Mouse (Mus musculus) adrenal gland, adult 10 weeks (tissue): ENCODE results near the gene Otud7a. TPM values are rescaled to one million over a fixed set of nuclear protein-coding genes. Genes with fewer than 3 reads are reported as not detected.

Source experiments
- polyA plus RNA-seq: library from polyadenylated mRNA; stranded (reverse); fragments of 350-450 nt; fragmentation: Illumina TruSeq; extraction: RNeasy Lipid Tissue Mini Kit (QIAGEN cat#74804); gene quantifications from one replicate; pipeline ENCODE4 v1.2.3, GENCODE M21; 2014; ENCODE audit warnings: low read depth, low replicate concordance

Otud7a gene
- polyA plus RNA-seq, result not detected

DNA sequence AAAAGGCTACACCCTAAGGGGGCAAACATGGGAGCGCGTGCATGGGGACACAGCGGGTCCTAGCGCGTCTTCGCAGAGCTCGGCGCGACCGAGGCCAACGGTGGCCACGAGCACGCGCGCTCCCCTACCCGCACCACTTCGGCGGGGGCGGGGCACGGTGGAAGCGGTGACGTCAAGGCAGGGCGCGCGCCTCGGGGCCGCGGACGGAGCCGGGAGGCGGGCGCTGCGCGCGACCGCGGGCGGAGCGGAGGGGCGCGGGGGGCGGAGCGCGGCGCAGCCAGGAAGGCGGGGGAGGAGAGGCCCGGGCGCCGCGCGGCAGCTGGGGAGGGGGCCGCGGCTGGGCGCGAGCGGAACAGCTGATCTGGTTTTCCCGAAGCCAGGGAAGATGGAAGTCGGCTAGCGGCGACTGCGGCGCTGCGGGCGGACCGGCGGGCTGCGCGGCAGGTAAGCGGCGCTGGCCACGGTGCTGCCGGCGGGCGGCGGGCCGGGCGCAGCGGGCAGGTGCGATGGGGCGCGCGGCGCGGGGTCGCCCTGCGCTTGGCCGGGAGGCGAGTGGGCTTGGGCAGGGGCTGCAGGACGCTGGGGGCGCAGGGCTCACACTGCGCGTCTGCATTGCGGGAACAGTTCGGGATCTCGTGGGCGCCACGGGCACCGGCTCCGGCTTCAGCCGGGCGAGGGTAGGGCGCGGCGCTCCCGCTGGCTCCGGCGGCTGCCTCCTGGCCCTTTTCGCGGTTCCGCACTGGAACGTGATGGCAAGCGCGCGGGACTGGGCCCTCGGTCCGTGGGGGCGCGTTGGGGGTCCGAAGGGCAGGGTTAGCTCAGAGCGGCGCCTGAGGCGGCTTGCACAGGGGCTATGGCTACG is at the start of gene Otud7a:
Otud7a (plus strand) TSS at position 268 of the 862 bp plus-strand sequence.

Other genes with a start within 250 kb of the Otud7a start
- gene Chrna7, start 232.2 kb upstream of the Otud7a start, polyA plus RNA-seq, result 12.1 TPM